Mouse (Mus musculus): ENCODE measurements around the gene Tbc1d5. TPM values are rescaled to one million over a fixed set of nuclear protein-coding genes. Genes with fewer than 3 reads are reported as not detected.

Gene Tbc1d5
- total and polyA plus RNA-seq, 3 experiments = 6.6 to 13.9 (median 7.7) TPM

- Histone ChIP-seq H3K36me3 (replicated peaks in 1 of 2; ENCODE audit: control insufficient read depth in 1 of 2, insufficient read depth in 1 of 2, low read length in 1 of 2) (peaks cover 6 to 51% of the 10 kb centered on the region in 2 experiments), H3K27me3 (replicated peaks) (no peaks in the 10 kb centered on the region), H3K79me2 (replicated peaks; ENCODE audit: control insufficient read depth, extremely low read depth, insufficient read depth, poor library complexity, severe bottlenecking) (no peaks in the 10 kb centered on the region), H3K4me3 (replicated peaks in 1 of 3; ENCODE audit: low read depth in 2 of 3, low read length in 2 of 3, poor library complexity in 1 of 3) (no peak overlapping the region), H3K4me2 (ENCODE audit: insufficient read depth, low read depth, poor library complexity, severe bottlenecking) (no peak overlapping the region), H3K27ac (ENCODE audit: insufficient read depth, low read depth) (no peak overlapping the region), H3K4me1 (ENCODE audit: control insufficient read depth in 1 of 2, insufficient read depth in 2 of 2) (no peaks in the 10 kb centered on the region), H3K9ac (ENCODE audit: insufficient read depth, low read depth) (no peak overlapping the region), H3K9me3 (replicated peaks; ENCODE audit: low read length) (no peaks in the 10 kb centered on the region)
- no peak for DNase-seq (ENCODE audit: extremely low read depth)
- dilution Hi-C loops (cut with MboI; ENCODE audit: extremely low pct_ligation_motif_present, extremely low pct_unique_long_range_greater_than_20kb, low sequenced_read_pairs) (no loop called here), in situ Hi-C loops (cut with MboI; ENCODE audit: low pct_ligation_motif_present, low pct_unique_long_range_greater_than_20kb, low sequenced_read_pairs) (no loop called here)
- TF ChIP-seq MEF2A (IDR thresholded peaks at IDR 0.05; ENCODE audit: borderline replicate concordance, low read depth, low read length) (no peak), SMC3 (IDR thresholded peaks at IDR 0.05; ENCODE audit: low read depth, low read length) (no peak), GABPA (IDR thresholded peaks at IDR 0.05; ENCODE audit: insufficient replicate concordance, low read depth, low read length) (no peak), UBTF (IDR thresholded peaks at IDR 0.05; ENCODE audit: low read depth, low read length) (no peak), ZNF384 (IDR thresholded peaks at IDR 0.05; ENCODE audit: low read depth, low read length) (no peak), RCOR1 (conservative IDR thresholded peaks at IDR 0.05; ENCODE audit: low read depth, low read length) (no peak)
Measured at GRCm38 (mm10) chr17:50735382-50735954, 443.7 kb downstream of the Tbc1d5 start.

GRCm38 (mm10) chr17:50734781-50735180 lies 444.4 kb downstream of the Tbc1d5 start:
- no peak overlapping the region for H3K27ac ChIP-seq (ENCODE audit: insufficient read depth, low read depth)
- H3K27me3 ChIP-seq (replicated peaks) = no peaks in the 10 kb centered on the region
- H3K4me3 ChIP-seq (replicated peaks in 1 of 3; ENCODE audit: low read depth in 2 of 3, low read length in 2 of 3, poor library complexity in 1 of 3) = no peak overlapping the region
- no peak for TF ChIP-seq ELF1 (IDR thresholded peaks at IDR 0.05; ENCODE audit: low read depth, low read length)
- no peak for TF ChIP-seq MAZ (IDR thresholded peaks at IDR 0.05; ENCODE audit: low read depth, low read length)
- TF ChIP-seq HCFC1 (IDR thresholded peaks at IDR 0.05; ENCODE audit: low read depth, low read length) = no peak
- no peak for TF ChIP-seq RCOR1 (conservative IDR thresholded peaks at IDR 0.05; ENCODE audit: low read depth, low read length)
- TF ChIP-seq MAFK (IDR thresholded peaks at IDR 0.05; ENCODE audit: insufficient replicate concordance, low read length) = no peak
- no peak for TF ChIP-seq BHLHE40 (IDR thresholded peaks at IDR 0.05; ENCODE audit: low read depth, low read length)
- TF ChIP-seq JUND (conservative IDR thresholded peaks at IDR 0.05; ENCODE audit: low read depth, low read length) = no peak
- no peak for TF ChIP-seq RAD21 (IDR thresholded peaks at IDR 0.05; ENCODE audit: low read depth, low read length)
- no peak for TF ChIP-seq ZC3H11A (IDR thresholded peaks at IDR 0.05; ENCODE audit: low read depth, low read length)
- TF ChIP-seq USF1 (IDR thresholded peaks at IDR 0.05; ENCODE audit: low read depth, low read length) = no peak
- no peak for TF ChIP-seq SMC3 (IDR thresholded peaks at IDR 0.05; ENCODE audit: low read depth, low read length)
- TF ChIP-seq ZNF384 (IDR thresholded peaks at IDR 0.05; ENCODE audit: low read depth, low read length) = no peak
- no peak for TF ChIP-seq MYC (IDR thresholded peaks at IDR 0.05; ENCODE audit: low read depth, low read length)
- TF ChIP-seq CTCF (conservative IDR thresholded peaks at IDR 0.05 in 1 of 2, IDR thresholded peaks at IDR 0.05 in 1 of 2; ENCODE audit: low read depth in 2 of 2, low read length in 2 of 2) = no peak
- TF ChIP-seq NELFE (IDR thresholded peaks at IDR 0.05; ENCODE audit: low read depth, low read length) = no peak
- dilution Hi-C loops (cut with MboI; ENCODE audit: extremely low pct_ligation_motif_present, extremely low pct_unique_long_range_greater_than_20kb, low sequenced_read_pairs) (no loop called here), in situ Hi-C loops (cut with MboI; ENCODE audit: low pct_ligation_motif_present, low pct_unique_long_range_greater_than_20kb, low sequenced_read_pairs) (no loop called here)
- no peak for DNase-seq (ENCODE audit: extremely low read depth)
- H3K36me3 ChIP-seq (replicated peaks in 1 of 2; ENCODE audit: control insufficient read depth in 1 of 2, insufficient read depth in 1 of 2, low read length in 1 of 2) = peaks cover 6 to 50% of the 10 kb centered on the region in 2 experiments
- no peaks in the 10 kb centered on the region; a peak in 1 of 4 replicates for H3K4me1 ChIP-seq (ENCODE audit: control insufficient read depth in 1 of 2, insufficient read depth in 2 of 2)
- no peak overlapping the region for H3K9ac ChIP-seq (ENCODE audit: insufficient read depth, low read depth)
- H3K4me2 ChIP-seq (ENCODE audit: insufficient read depth, low read depth, poor library complexity, severe bottlenecking) = no peak overlapping the region
- H3K9me3 ChIP-seq (replicated peaks; ENCODE audit: low read length) = no peaks in the 10 kb centered on the region
- H3K79me2 ChIP-seq (replicated peaks; ENCODE audit: control insufficient read depth, extremely low read depth, insufficient read depth, poor library complexity, severe bottlenecking) = no peaks in the 10 kb centered on the region
